Mouse (Mus musculus) hindbrain, embryonic 13.5 days (tissue): Measurements from ENCODE around the gene Sec24c. TPM values are rescaled to one million over a fixed set of nuclear protein-coding genes. Genes with fewer than 3 reads are reported as not detected.
"Not testable (repeated sequence)": the region's sequence is repeated elsewhere in the genome, so short reads cannot be mapped to it uniquely, and the experiment has no call there.

Experiments
- ATAC-seq: fragments of 200-750 bp; cut with Nextera tagmentation; 2 replicates; pipeline ENCODE4 v1.8.0; 2017; ENCODE audit warnings: moderate TSS enrichment; ENCODE audit not compliant: low FRiP score
- H3K27ac ChIP-seq: fragments of 300-500 bp; sonication (generic); 2 replicates; pipeline ENCODE4 v1.5.1; 2015; ENCODE audit warnings: inconsistent platforms, mild to moderate bottlenecking, moderate library complexity
- H3K27me3 ChIP-seq: fragments of 300-500 bp; sonication (generic); 2 replicates; pipeline ENCODE4 v1.6.1; 2015; ENCODE audit warnings: mild to moderate bottlenecking, inconsistent platforms
- H3K36me3 ChIP-seq: fragments of 300-500 bp; sonication (generic); 2 replicates; pipeline ENCODE4 v1.6.1; 2015; ENCODE audit warnings: mild to moderate bottlenecking, inconsistent platforms
- H3K4me1 ChIP-seq: fragments of 300-500 bp; sonication (generic); replicated peaks from 2 replicates; pipeline ENCODE4 v1.6.1; 2015; ENCODE audit warnings: inconsistent platforms
- H3K4me2 ChIP-seq: fragments of 300-500 bp; sonication (generic); 2 replicates; pipeline ENCODE4 v1.6.1; 2015; ENCODE audit warnings: inconsistent platforms, mild to moderate bottlenecking, moderate library complexity
- H3K4me3 ChIP-seq: fragments of 300-500 bp; sonication (generic); 2 replicates; pipeline ENCODE4 v1.5.1; 2015; ENCODE audit warnings: mild to moderate bottlenecking, inconsistent platforms
- H3K9ac ChIP-seq: fragments of 300-500 bp; sonication (generic); 2 replicates; pipeline ENCODE4 v1.6.1; 2015; ENCODE audit warnings: mild to moderate bottlenecking, inconsistent platforms
- H3K9me3 ChIP-seq: fragments of 300-500 bp; sonication (generic); 2 replicates; pipeline ENCODE4 v1.6.1; 2016; ENCODE audit warnings: inconsistent platforms
- WGBS: fragments of 180-500 bp; shearing (Covaris S2); methylation state at CpG from one replicate; pipeline ENCODE4 v1.1.7; 2015; 5-methylcytosine and 5-hydroxymethylcytosine counted together
- polyA plus RNA-seq: library from polyadenylated mRNA; unstranded; fragments of >200 nt; fragmentation: Nextera tagmentation; extraction: Ambion mirVana; gene quantifications from 2 replicates; pipeline ENCODE4 v1.2.1, GENCODE M21; 2015

Gene Sec24c
- polyA plus RNA-seq, 1 experiment from 2014 or later, result 89.8 TPM

DNA sequence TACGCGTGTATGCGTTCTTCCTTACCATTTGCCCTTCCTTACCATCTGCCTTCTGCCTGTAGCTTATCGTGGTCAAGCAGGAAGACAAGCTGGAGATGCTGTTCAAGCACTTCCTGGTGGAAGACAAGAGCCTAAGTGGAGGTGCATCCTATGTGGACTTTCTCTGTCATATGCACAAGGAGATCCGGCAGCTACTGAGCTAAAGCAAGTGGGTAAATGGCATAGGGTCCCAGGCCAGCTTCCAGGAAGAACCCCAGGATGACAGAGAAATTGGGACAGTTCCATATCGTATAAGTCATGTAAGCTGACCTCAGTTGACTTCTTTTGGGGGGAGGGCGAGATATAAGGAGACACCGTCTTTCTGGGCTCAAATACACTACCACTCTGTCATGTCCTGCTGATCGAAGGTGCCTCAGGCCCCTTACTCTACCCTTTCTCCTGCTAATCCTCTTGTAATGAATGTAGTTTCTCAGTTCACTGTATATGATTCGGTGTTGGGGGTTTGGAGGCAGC, 19.5 kb downstream of the Sec24c start:
- Histone ChIP-seq H3K4me1 (peaks cover 39% of the 10 kb centered on the region), H3K4me3 (0 out of 2 replicates have a peak overlapping the region, but pooled peaks have one; percentile 65), H3K27me3 (no peaks in the 10 kb centered on the region), H3K4me2 (no peak overlapping the region), H3K9me3 (no peaks in the 10 kb centered on the region), H3K9ac (no peak overlapping the region; the same call in 1 of the 2 replicates), H3K36me3 (peaks cover 59% of the 10 kb centered on the region), H3K27ac (peak overlapping the region; percentile 96)
- WGBS, result 95% methylated on average over 10 of the region's 10 CpGs
- no peak for ATAC-seq

- no peaks in the 10 kb centered on the region for H3K9me3 ChIP-seq
- 44% methylated on average over 13 of the region's 13 CpGs for WGBS
- peaks cover 54% of the 10 kb centered on the region for H3K36me3 ChIP-seq
- H3K4me3 ChIP-seq, result peak overlapping the region; percentile 65
- H3K4me2 ChIP-seq, result peak overlapping the region; percentile 83
- ATAC-seq, result peak; percentile 41
- no peaks in the 10 kb centered on the region for H3K27me3 ChIP-seq
- peak overlapping the region; percentile 96 for H3K27ac ChIP-seq
- peak overlapping the region; percentile 86 for H3K9ac ChIP-seq
- peaks cover 46% of the 10 kb centered on the region for H3K4me1 ChIP-seq
Measured at GRCm38 (mm10) chr14:20694185-20694883, 20.2 kb downstream of the Sec24c start.

DNA sequence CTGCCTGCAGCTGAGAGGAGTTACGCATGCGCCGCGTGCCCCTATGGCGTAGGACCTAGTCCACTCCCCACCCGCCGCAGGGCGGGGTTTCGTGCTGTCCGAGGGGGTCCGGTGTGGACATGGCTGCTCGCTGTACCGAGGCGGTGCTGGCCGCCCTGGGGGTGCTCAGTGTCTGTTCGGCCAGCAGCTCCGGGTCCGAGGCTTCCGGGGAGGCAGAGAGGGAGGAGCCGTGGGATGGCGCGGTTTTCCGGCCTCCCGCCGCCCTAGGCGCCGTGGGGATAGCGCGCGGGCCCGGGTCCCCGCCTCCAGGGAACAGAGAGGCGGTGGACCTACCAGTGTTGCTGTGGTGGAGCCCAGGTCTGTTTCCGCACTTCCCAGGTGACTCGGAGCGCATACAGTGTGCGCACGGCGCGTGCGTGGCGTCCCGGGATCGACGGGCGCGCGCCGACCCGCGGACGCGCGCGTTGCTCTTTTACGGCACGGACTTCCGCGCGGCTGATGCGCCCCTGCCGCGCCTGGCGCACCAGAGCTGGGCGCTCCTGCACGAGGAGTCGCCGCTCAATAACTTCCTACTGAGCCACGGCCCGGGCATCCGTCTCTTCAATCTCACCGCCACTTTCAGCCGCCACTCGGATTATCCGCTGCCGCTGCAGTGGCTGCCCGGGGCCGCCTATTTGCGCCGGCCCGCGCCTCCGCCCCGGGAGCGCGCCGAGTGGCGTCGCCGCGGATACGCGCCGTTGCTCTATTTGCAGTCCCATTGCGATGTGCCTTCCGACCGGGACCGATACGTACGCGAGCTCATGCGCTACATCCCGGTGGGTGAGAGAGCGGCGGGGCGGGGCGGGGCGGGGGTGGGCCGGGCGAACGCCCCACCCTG, 21.0 kb downstream of the Sec24c start, which contains the start of gene Fut11:
TSS of gene Fut11 (plus strand) at position 85 of the 877 bp plus-strand sequence.
- Histone ChIP-seq H3K4me3 (peak within 1 kb of the TSS; percentile 65), H3K27me3 (no peaks in the 10 kb centered on the region), H3K36me3 (peaks cover 46% of the 10 kb centered on the region), H3K9me3 (no peaks in the 10 kb centered on the region), H3K27ac (peak within 1 kb of the TSS; percentile 96), H3K4me2 (peak within 1 kb of the TSS; percentile 83), H3K9ac (peak within 1 kb of the TSS; percentile 86), H3K4me1 (peaks cover 54% of the 10 kb centered on the region)
- under 1% methylated on average over 109 of the region's 111 CpGs for WGBS
- ATAC-seq, result peak; percentile 94

DNA sequence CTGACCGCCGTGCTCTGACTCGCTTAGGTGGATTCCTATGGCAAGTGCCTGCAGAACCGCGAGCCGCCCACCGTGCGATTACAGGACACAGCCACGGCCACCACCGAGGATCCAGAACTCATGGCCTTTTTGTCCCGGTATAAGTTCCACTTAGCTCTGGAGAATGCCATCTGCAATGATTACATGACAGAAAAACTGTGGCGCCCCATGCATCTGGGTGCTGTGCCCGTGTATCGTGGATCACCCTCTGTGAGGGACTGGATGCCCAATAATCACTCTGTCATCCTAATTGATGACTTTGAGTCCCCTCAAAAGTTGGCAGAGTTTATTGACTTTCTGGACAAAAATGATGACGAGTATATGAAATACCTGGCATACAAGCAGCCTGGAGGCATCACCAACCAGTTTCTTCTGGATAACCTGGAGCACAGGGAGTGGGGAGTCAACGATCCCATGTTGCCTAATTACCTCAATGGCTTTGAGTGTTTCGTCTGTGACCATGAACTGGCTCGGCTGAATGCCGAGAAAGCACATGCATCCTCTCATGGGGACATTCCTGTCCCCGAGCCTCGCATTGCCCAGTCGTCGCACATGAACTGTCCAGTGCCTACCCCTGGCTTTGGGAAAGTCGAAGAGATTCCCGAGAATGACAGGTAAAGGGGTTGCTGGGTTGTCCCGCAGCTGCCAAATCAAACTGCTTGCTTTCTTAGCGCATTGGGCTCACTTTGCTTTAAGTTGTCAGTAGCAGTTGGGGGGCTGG, 21.8 kb downstream of the Sec24c start:
- ATAC-seq, result no peak
- peaks cover 38% of the 10 kb centered on the region for H3K36me3 ChIP-seq
- H3K4me2 ChIP-seq, result peak overlapping the region; percentile 83
- H3K27me3 ChIP-seq, result no peaks in the 10 kb centered on the region
- WGBS, result 12% methylated on average over 27 of the region's 27 CpGs
- H3K27ac ChIP-seq, result peak overlapping the region; percentile 96
- peak overlapping the region; percentile 65 for H3K4me3 ChIP-seq
- H3K9me3 ChIP-seq, result no peaks in the 10 kb centered on the region
- peak overlapping the region; percentile 86 for H3K9ac ChIP-seq
- H3K4me1 ChIP-seq, result peaks cover 61% of the 10 kb centered on the region

DNA sequence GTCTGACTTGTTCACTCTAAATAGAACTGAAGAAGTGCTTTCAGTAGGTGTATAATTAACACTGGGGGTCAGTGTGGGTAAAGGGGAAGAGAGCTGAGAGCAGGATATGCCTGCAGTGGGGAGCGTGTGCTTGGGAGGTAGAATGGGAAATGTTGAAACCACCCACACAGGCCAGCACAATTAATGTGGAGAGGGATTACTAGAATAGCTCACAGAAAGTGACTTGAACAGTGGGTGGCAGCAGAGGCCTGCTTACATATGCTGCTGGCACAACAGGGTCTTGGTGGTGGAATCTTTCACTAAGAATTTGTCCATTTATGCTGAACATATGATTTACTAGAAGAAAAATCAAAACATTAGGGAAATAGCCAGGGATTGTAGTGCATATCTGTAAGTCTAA, 22.9 kb downstream of the Sec24c start:
- Histone ChIP-seq H3K27me3 (no peaks in the 10 kb centered on the region), H3K36me3 (peaks cover 27% of the 10 kb centered on the region), H3K4me1 (peaks cover 72% of the 10 kb centered on the region), H3K4me3 (peak overlapping the region; percentile 65), H3K9ac (peak overlapping the region; percentile 86), H3K4me2 (peak overlapping the region; percentile 83), H3K27ac (peak overlapping the region; percentile 13; the same call in 1 of the 2 replicates), H3K9me3 (no peaks in the 10 kb centered on the region)
- no peak for ATAC-seq
- WGBS, result 0% methylated on average over 1 of the region's 1 CpGs

DNA sequence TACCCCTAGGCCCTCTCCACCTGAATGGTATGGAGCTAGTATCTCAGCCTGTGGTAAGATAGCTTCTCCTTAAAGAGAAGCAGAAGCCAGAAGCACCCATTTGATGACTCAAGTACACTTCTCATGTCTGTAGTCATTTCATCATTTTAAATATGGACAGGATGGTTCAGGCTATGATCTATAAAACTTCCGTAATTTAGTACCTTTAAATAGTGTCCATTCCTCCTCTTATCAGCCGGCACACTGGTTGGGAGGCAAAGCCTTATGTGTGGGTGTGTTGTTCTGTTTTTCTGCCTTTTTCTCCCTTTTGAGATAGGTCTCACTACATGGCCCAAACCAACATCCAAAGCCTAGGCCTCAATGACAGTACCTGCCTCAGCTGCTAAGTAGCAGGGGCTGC, 24.4 kb downstream of the Sec24c start:
- peak overlapping the region; percentile 83 for H3K4me2 ChIP-seq
- H3K27ac ChIP-seq, result no peak overlapping the region
- 91% methylated on average over 2 of the region's 2 CpGs for WGBS
- H3K36me3 ChIP-seq, result peaks cover 12% of the 10 kb centered on the region
- H3K9me3 ChIP-seq, result no peaks in the 10 kb centered on the region
- H3K4me1 ChIP-seq, result peaks cover 79% of the 10 kb centered on the region
- H3K27me3 ChIP-seq, result no peaks in the 10 kb centered on the region
- ATAC-seq, result no peak
- peak overlapping the region; percentile 65 for H3K4me3 ChIP-seq
- peak overlapping the region; percentile 60 for H3K9ac ChIP-seq

GRCm38 (mm10) chr14:20700362-20700761, 26.3 kb downstream of the Sec24c start:
- H3K9ac ChIP-seq, result no peak overlapping the region

GRCm38 (mm10) chr14:20701554-20701953, 27.4 kb downstream of the Sec24c start:
- H3K9ac ChIP-seq, result peak overlapping the region; percentile 91
- WGBS, result 83% methylated on average over 8 of the region's 8 CpGs
- H3K27me3 ChIP-seq, result no peaks in the 10 kb centered on the region
- no peak overlapping the region for H3K27ac ChIP-seq
- H3K4me3 ChIP-seq, result peak overlapping the region; percentile 77
- H3K9me3 ChIP-seq, result no peaks in the 10 kb centered on the region
- no peak for ATAC-seq
- peaks cover 69% of the 10 kb centered on the region for H3K4me1 ChIP-seq
- H3K4me2 ChIP-seq, result peak overlapping the region; percentile 67
- peaks cover 18% of the 10 kb centered on the region for H3K36me3 ChIP-seq

More at GRCm38 (mm10) chr14:20700362-20700761, 26.3 kb downstream of the Sec24c start:
- no peaks in the 10 kb centered on the region for H3K27me3 ChIP-seq
- peaks cover 75% of the 10 kb centered on the region for H3K4me1 ChIP-seq
- peaks cover 15% of the 10 kb centered on the region for H3K36me3 ChIP-seq
- WGBS, result 89% methylated on average over 3 of the region's 3 CpGs
- no peak for ATAC-seq
- H3K4me3 ChIP-seq, result no peak overlapping the region
- H3K27ac ChIP-seq, result no peak overlapping the region
- H3K4me2 ChIP-seq, result no peak overlapping the region
- no peaks in the 10 kb centered on the region for H3K9me3 ChIP-seq

DNA sequence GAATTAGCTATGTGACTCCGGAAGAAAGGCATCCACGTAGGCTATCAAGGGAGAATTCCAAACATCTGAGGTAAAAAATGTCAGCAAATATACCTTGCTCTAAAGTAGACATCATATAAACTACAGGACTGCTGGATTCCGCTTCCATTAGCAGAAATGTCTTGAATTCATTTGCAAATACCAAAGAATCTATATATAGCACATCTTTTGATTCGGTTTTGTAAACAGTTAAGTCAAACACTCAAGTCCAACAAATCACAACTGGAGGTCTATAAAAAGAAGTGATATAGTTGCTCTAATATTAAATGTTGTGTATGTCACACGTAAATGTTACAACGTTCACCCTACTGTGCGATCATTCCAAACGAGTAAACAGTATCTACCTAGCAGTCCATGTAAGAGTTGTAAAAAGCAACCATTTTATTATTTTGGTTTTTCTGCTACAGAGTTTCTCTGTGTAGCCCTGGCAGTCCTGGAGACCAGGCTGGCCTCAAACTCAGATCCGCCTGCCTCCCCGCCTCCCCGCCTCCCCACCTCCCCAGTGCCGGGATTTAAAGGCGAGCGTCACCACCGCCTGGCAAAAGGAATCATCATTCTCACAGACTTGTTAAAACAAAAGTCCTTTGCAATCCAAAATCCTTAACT, 28.1 kb downstream of the Sec24c start:
- WGBS, result 15% methylated on average over 15 of the region's 15 CpGs
- H3K27me3 ChIP-seq, result no peaks in the 10 kb centered on the region
- H3K4me1 ChIP-seq, result peaks cover 66% of the 10 kb centered on the region

DNA sequence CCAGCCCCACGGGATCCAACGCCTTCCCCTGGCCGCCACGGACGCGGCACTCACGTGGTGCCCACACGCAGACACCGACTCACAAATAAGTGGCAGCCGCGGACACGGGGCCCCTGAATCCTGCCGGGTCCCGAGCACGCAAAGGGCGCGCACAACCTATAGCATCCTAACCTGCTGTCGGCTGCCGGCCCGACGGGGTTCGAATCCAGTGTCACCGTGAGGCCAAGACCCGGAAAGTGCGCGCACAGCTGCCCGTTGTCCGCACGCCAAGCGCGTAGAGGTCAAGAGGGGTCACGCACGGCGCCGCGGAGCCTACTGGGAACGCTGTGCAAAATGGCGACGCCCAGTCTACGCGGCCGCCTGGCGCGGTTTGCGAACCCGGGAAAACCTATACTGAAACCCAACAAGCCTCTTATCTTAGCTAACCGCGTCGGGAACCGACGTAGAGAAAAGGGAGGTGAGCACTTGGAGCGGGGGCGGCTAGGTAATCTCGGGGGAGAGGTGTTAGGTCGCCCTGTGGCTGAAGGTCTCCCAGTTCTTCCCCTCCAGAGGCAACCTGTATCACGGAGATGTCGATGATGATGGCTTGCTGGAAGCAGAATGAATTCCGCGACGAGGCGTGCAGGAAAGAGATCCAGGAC, 28.8 kb downstream of the Sec24c start, which contains the start of gene Chchd1:
TSS of gene Chchd1 (plus strand) at position 266 of the 641 bp plus-strand sequence.
- H3K27ac ChIP-seq, result peak within 1 kb of the TSS; percentile 93
- H3K27me3 ChIP-seq, result no peaks in the 10 kb centered on the region
- H3K9me3 ChIP-seq, result no peaks in the 10 kb centered on the region
- peak; percentile 63 for ATAC-seq
- H3K36me3 ChIP-seq, result peaks cover 18% of the 10 kb centered on the region
- peaks cover 60% of the 10 kb centered on the region for H3K4me1 ChIP-seq
- H3K4me2 ChIP-seq, result peak within 1 kb of the TSS; percentile 67
- peak within 1 kb of the TSS; percentile 91 for H3K9ac ChIP-seq
- WGBS, result under 1% methylated on average over 61 of the region's 61 CpGs
- H3K4me3 ChIP-seq, result peak within 1 kb of the TSS; percentile 77

More for the DNA sequence above, 28.1 kb downstream of the Sec24c start:
- no peaks in the 10 kb centered on the region for H3K9me3 ChIP-seq
- peak overlapping the region; percentile 67 for H3K4me2 ChIP-seq
- H3K27ac ChIP-seq, result peak overlapping the region; percentile 93
- H3K4me3 ChIP-seq, result peak overlapping the region; percentile 77
- peak overlapping the region; percentile 91 for H3K9ac ChIP-seq
- peak; percentile 9 for ATAC-seq
- peaks cover 18% of the 10 kb centered on the region for H3K36me3 ChIP-seq

DNA sequence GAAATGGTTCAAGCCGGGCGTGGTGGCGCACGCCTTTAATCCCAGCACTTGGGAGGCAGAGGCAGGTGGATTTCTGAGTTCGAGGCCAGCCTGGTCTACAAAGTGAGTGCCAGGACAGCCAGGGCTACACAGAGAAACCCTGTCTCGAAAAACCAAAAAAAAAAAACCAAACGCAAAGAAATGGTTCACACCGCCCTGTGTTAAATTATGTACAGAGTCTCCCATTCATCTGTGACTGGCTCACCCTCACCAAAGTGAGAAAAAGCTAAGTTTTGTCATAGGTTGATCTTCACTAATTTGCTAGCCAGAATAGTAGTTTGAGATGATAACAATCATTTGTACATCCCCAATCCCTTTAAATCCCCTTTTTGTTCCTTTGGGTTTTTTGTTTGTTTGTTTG, 29.4 kb downstream of the Sec24c start:
- Histone ChIP-seq H3K4me1 (peaks cover 56% of the 10 kb centered on the region), H3K4me2 (peak overlapping the region; percentile 67), H3K9ac (peak overlapping the region; percentile 91), H3K36me3 (peaks cover 18% of the 10 kb centered on the region), H3K27ac (peak overlapping the region; percentile 93), H3K4me3 (peak overlapping the region; percentile 77)
- H3K27me3 ChIP-seq, ATAC-seq, H3K9me3 ChIP-seq: not testable (repeated sequence)
- 10% methylated on average over 8 of the region's 8 CpGs for WGBS
